Mouse (Mus musculus): Measurements from ENCODE around the gene Myl10. TPM values are rescaled to one million over a fixed set of nuclear protein-coding genes. Genes with fewer than 3 reads are reported as not detected.
"Not testable (repeated sequence)": the region's sequence is repeated elsewhere in the genome, so short reads cannot be mapped to it uniquely, and the experiment has no call there.

Myl10 gene
- polyA plus RNA-seq (2015; fragmentation: Nextera tagmentation; extraction: Ambion mirVana) = 0.36 TPM in 1 of 2 replicates, not detected in the other

DNA sequence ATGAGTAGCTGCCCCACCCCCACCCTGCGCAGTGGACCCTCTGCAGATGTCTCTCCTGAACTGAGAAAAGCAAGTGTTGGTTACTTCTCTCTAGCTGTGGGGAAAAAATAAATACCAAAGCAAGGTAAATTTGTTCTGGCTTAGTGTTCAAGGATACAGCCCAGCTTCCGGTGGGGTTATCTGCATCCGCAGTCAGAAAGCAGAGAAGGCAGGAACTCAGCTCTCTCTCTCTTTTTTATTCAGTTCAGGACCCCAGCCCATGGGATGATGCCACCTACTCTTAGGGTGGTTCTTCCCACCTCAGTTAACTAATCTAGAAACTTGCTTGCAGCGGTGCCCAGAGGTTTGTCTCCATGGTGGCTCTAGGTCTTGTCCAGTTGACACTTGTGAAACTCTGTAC is at the start of gene Myl10:
Gene Myl10 (plus strand): TSS at position 363 of the 400 bp plus-strand sequence.
- Histone ChIP-seq H3K9me3 (replicated peaks; ENCODE audit: control insufficient read depth, low read length) (no peaks in the 10 kb centered on the region), H3K9ac (ENCODE audit: low read length) (no peak within 1 kb of the TSS), H3K4me2 (ENCODE audit: low read depth, low read length) (no peak within 1 kb of the TSS), H3K27me3 (ENCODE audit: control insufficient read depth, insufficient read depth, low read length) (no peaks in the 10 kb centered on the region), H3K4me3 (replicated peaks; ENCODE audit: low read length) (no peak within 1 kb of the TSS), H3K27ac (ENCODE audit: low read length) (no peak within 1 kb of the TSS), H3K4me1 (ENCODE audit: control insufficient read depth, insufficient read depth, low read length) (no peaks in the 10 kb centered on the region), H3K36me3 (ENCODE audit: control insufficient read depth, insufficient read depth, low read length) (no peaks in the 10 kb centered on the region)
- WGBS = 88% methylated on average over 4 of the region's 4 CpGs
- no peak for ATAC-seq (ENCODE audit: insufficient read depth, low FRiP score)

DNA sequence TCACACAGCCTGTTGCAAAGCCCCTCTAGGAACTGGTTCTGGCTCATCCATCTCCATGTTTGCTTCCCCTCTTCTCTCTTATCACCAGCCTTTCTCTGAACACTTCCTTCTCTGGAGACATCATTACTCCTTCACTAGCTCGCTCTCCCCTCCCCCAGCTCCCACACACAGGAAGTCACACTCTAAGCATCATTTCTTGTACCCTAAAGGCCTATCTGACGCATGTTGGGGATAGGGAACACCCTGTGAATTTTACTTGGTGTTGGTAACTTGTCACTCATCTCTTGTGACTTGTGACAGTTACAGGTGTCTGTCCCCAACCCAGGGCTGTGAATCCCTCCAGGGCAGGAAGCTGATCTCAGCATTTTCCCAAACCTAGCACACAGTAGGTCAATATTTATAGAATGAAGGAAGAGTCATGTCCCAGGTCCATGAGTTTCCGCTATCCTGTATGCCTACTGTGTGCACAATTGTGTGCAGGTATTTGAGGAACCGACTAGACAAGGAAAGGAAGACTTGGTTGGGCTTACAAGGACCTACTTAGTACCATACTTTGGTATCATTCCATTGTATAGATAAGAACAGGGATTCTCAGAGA is 46.1 kb upstream of the Myl10 start:
- no peak for ATAC-seq (ENCODE audit: insufficient read depth, low FRiP score)
- 82% methylated on average over 4 of the region's 4 CpGs for WGBS

GRCm38 (mm10) chr5:136649071-136649470 is 43.9 kb upstream of the Myl10 start:
- Histone ChIP-seq H3K9ac (ENCODE audit: low read length) (no peak overlapping the region), H3K36me3 (ENCODE audit: control insufficient read depth, insufficient read depth, low read length) (no peaks in the 10 kb centered on the region), H3K4me3 (replicated peaks; ENCODE audit: low read length) (no peak overlapping the region), H3K27me3 (ENCODE audit: control insufficient read depth, insufficient read depth, low read length) (no peaks in the 10 kb centered on the region), H3K4me2 (ENCODE audit: low read depth, low read length) (no peak overlapping the region), H3K4me1 (ENCODE audit: control insufficient read depth, insufficient read depth, low read length) (no peaks in the 10 kb centered on the region), H3K9me3 (replicated peaks; ENCODE audit: control insufficient read depth, low read length) (no peaks in the 10 kb centered on the region), H3K27ac (ENCODE audit: low read length) (no peak overlapping the region)
- no peak for ATAC-seq (ENCODE audit: insufficient read depth, low FRiP score)
- WGBS = 75% methylated on average over 5 of the region's 5 CpGs

More for the DNA sequence above, 46.1 kb upstream of the Myl10 start:
- H3K4me1 ChIP-seq (ENCODE audit: control insufficient read depth, insufficient read depth, low read length) = no peaks in the 10 kb centered on the region
- H3K9ac ChIP-seq (ENCODE audit: low read length) = no peak overlapping the region
- H3K27ac ChIP-seq (ENCODE audit: low read length) = no peak overlapping the region
- no peak overlapping the region for H3K4me2 ChIP-seq (ENCODE audit: low read depth, low read length)
- no peak overlapping the region for H3K4me3 ChIP-seq (replicated peaks; ENCODE audit: low read length)
- H3K36me3 ChIP-seq (ENCODE audit: control insufficient read depth, insufficient read depth, low read length) = no peaks in the 10 kb centered on the region
- no peaks in the 10 kb centered on the region for H3K9me3 ChIP-seq (replicated peaks; ENCODE audit: control insufficient read depth, low read length)
- H3K27me3 ChIP-seq (ENCODE audit: control insufficient read depth, insufficient read depth, low read length) = no peaks in the 10 kb centered on the region

- H3K4me1 ChIP-seq (ENCODE audit: control insufficient read depth, insufficient read depth, low read length) = no peaks in the 10 kb centered on the region
- H3K4me3 ChIP-seq (replicated peaks; ENCODE audit: low read length) = no peak overlapping the region
- no peak overlapping the region for H3K9ac ChIP-seq (ENCODE audit: low read length)
- no peaks in the 10 kb centered on the region for H3K9me3 ChIP-seq (replicated peaks; ENCODE audit: control insufficient read depth, low read length)
- ATAC-seq (ENCODE audit: insufficient read depth, low FRiP score) = no peak
- no peaks in the 10 kb centered on the region for H3K27me3 ChIP-seq (ENCODE audit: control insufficient read depth, insufficient read depth, low read length)
- H3K36me3 ChIP-seq (ENCODE audit: control insufficient read depth, insufficient read depth, low read length) = no peaks in the 10 kb centered on the region
- H3K27ac ChIP-seq (ENCODE audit: low read length) = no peak overlapping the region
- 87% methylated on average over 5 of the region's 5 CpGs for WGBS
- H3K4me2 ChIP-seq (ENCODE audit: low read depth, low read length) = no peak overlapping the region
Measured at GRCm38 (mm10) chr5:136649655-136650054, 43.3 kb upstream of the Myl10 start.

DNA sequence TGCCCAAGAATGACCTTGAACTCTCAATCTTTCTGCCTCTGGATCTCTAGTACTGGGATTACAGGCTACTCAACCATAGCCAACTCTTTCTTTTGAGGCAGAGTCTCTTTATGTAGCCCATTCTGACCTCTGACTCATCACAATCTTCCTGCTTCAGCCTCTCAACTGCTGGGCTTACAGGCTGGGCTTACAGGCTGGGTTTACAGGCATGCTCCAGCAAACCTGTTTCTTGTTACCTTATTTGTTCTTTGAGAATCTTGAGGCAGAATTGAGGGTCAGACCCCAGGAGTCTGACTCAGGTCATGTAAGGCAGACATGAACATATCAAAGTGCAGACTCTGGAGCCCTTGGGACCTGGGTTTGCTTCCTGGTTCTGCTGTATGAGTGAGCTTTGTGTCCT is 38.5 kb upstream of the Myl10 start:
- no peak overlapping the region for H3K9ac ChIP-seq (ENCODE audit: low read length)
- no peak overlapping the region for H3K4me3 ChIP-seq (replicated peaks; ENCODE audit: low read length)
- H3K27ac ChIP-seq (ENCODE audit: low read length) = no peak overlapping the region
- H3K4me1 ChIP-seq (ENCODE audit: control insufficient read depth, insufficient read depth, low read length) = no peaks in the 10 kb centered on the region
- H3K27me3 ChIP-seq (ENCODE audit: control insufficient read depth, insufficient read depth, low read length) = no peaks in the 10 kb centered on the region
- no peak for ATAC-seq (ENCODE audit: insufficient read depth, low FRiP score)
- H3K4me2 ChIP-seq (ENCODE audit: low read depth, low read length) = no peak overlapping the region
- no peaks in the 10 kb centered on the region for H3K9me3 ChIP-seq (replicated peaks; ENCODE audit: control insufficient read depth, low read length)
- no peaks in the 10 kb centered on the region for H3K36me3 ChIP-seq (ENCODE audit: control insufficient read depth, insufficient read depth, low read length)

DNA sequence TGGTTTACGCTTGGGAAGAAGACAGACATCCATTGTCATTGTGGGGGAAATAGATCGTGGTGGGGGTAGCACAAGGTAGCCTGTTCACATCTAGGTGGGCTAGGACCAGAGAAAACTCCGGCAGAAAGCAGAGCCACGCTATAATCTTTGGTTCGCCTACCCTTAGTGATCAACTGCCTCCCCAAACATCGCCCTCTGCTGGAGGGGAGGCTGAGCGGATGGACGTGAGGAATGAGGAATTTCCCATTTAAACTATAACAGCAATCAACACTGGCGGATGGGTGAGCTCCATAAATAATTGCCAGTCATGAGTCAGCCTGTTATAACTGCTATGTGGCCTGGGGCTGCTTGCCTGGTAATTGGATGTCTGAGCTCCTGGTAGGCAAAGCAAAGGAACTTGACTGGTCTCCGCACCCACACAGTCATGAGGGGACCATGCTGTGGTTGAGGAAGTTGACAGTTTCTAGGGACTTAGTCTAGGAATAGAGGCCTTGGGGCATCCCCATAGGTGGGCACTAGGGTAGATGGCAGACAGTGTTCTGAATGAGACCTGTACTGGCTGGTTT is 36.0 kb upstream of the Myl10 start:
- H3K9me3 ChIP-seq (replicated peaks; ENCODE audit: control insufficient read depth, low read length) = no peaks in the 10 kb centered on the region
- no peak overlapping the region for H3K9ac ChIP-seq (ENCODE audit: low read length)
- H3K27ac ChIP-seq (ENCODE audit: low read length) = no peak overlapping the region
- H3K27me3 ChIP-seq (ENCODE audit: control insufficient read depth, insufficient read depth, low read length) = no peaks in the 10 kb centered on the region
- ATAC-seq (ENCODE audit: insufficient read depth, low FRiP score) = no peak
- WGBS = 78% methylated on average over 10 of the region's 10 CpGs
- no peak overlapping the region for H3K4me2 ChIP-seq (ENCODE audit: low read depth, low read length)
- no peak overlapping the region for H3K4me3 ChIP-seq (replicated peaks; ENCODE audit: low read length)
- no peaks in the 10 kb centered on the region for H3K4me1 ChIP-seq (ENCODE audit: control insufficient read depth, insufficient read depth, low read length)
- H3K36me3 ChIP-seq (ENCODE audit: control insufficient read depth, insufficient read depth, low read length) = no peaks in the 10 kb centered on the region

DNA sequence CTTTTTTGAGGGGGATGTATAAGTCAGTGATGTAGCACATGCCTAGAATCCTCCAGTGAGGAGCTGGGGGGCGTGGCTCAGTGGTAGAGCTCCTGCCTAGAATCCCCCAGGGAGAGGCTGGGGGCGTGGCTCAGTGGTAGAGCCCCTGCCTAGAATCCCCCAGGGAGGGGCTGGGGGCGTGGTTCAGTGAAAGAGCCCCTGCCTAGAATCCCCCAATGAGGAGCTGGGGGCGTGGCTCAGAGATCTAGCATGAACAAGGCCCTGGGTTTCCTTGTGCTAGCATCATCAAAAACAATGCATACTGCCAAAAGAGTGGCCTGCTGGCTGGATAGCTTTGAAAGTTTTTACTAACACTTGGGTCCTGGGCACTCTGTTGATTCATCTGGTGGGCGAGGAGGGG is 32.2 kb upstream of the Myl10 start:
- not testable (repeated sequence) for H3K4me2 ChIP-seq (ENCODE audit: low read depth, low read length); H3K4me3 ChIP-seq (replicated peaks; ENCODE audit: low read length); H3K36me3 ChIP-seq (ENCODE audit: control insufficient read depth, insufficient read depth, low read length); H3K4me1 ChIP-seq (ENCODE audit: control insufficient read depth, insufficient read depth, low read length); H3K27me3 ChIP-seq (ENCODE audit: control insufficient read depth, insufficient read depth, low read length); H3K9me3 ChIP-seq (replicated peaks; ENCODE audit: control insufficient read depth, low read length); H3K27ac ChIP-seq (ENCODE audit: low read length); ATAC-seq (ENCODE audit: insufficient read depth, low FRiP score); H3K9ac ChIP-seq (ENCODE audit: low read length)
- WGBS = 77% methylated on average over 5 of the region's 5 CpGs

DNA sequence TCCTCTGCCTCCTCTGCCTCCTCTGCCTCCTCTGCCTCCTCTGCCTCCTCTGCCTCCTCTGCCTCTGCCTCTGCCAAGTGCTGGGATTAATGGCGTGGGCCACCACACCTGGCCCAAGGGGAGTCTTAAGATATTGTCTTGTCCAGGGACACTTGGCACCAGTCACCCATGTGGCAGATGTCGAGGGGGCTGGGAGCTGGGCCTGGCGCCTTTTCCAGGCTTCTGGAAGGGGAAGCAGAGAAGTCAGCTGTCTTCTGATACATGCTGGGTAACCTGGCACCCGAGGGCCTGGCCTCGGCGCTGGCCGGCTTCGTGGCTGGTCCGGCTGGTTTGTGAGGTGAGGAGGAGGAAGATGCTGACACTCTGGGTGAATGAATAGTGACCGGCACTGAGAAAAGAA is 30.7 kb upstream of the Myl10 start:
- no peak for ATAC-seq (ENCODE audit: insufficient read depth, low FRiP score)
- 66% methylated on average over 10 of the region's 10 CpGs for WGBS
- H3K9ac ChIP-seq (ENCODE audit: low read length) = no peak overlapping the region
- no peaks in the 10 kb centered on the region for H3K27me3 ChIP-seq (ENCODE audit: control insufficient read depth, insufficient read depth, low read length)
- no peak overlapping the region for H3K4me2 ChIP-seq (ENCODE audit: low read depth, low read length)
- H3K9me3 ChIP-seq (replicated peaks; ENCODE audit: control insufficient read depth, low read length) = no peaks in the 10 kb centered on the region
- H3K27ac ChIP-seq (ENCODE audit: low read length) = no peak overlapping the region
- no peaks in the 10 kb centered on the region for H3K36me3 ChIP-seq (ENCODE audit: control insufficient read depth, insufficient read depth, low read length)
- no peaks in the 10 kb centered on the region for H3K4me1 ChIP-seq (ENCODE audit: control insufficient read depth, insufficient read depth, low read length)
- no peak overlapping the region for H3K4me3 ChIP-seq (replicated peaks; ENCODE audit: low read length)

- no peaks in the 10 kb centered on the region for H3K4me1 ChIP-seq (ENCODE audit: control insufficient read depth, insufficient read depth, low read length)
- WGBS = 25% methylated on average over 1 of the region's 1 CpGs
- H3K36me3 ChIP-seq (ENCODE audit: control insufficient read depth, insufficient read depth, low read length) = no peaks in the 10 kb centered on the region
- no peaks in the 10 kb centered on the region for H3K27me3 ChIP-seq (ENCODE audit: control insufficient read depth, insufficient read depth, low read length)
- no peak overlapping the region for H3K27ac ChIP-seq (ENCODE audit: low read length)
- H3K4me3 ChIP-seq (replicated peaks; ENCODE audit: low read length) = no peak overlapping the region
- no peaks in the 10 kb centered on the region for H3K9me3 ChIP-seq (replicated peaks; ENCODE audit: control insufficient read depth, low read length)
- H3K9ac ChIP-seq (ENCODE audit: low read length) = no peak overlapping the region
- no peak for ATAC-seq (ENCODE audit: insufficient read depth, low FRiP score)
- no peak overlapping the region for H3K4me2 ChIP-seq (ENCODE audit: low read depth, low read length)
Measured at GRCm38 (mm10) chr5:136662822-136663221, 30.1 kb upstream of the Myl10 start.

Measured in stomach, embryonic 16.5 days (tissue).